Mouse (Mus musculus): ENCODE results near the gene Prmt3.

DNA sequence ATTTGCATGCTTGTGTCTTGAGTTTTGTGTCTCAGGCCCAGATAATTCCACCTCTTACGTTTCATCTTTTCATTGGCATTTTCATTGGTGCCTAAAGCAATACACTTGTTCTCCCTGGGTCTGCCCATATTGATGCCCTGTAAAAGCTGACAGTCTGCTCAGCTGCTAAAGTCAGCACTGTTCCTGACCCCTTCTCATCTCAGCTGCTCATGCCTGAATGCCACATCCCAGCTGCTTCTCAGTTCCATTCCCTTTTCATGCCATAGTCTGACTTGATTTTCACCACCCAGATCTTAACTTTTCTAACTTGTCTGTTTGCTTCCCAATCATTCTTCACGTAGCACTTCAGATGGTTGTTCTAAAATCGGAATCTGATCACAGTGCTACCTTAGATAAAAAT is 47.3 kb downstream of the Prmt3 start:
- TF ChIP-seq EP300 (IDR thresholded peaks at IDR 0.05; ENCODE audit: low read depth) (no peak), CTCF (IDR thresholded peaks at IDR 0.05; ENCODE audit: low read depth) (no peak)
